Mouse (Mus musculus) heart, adult 2 months (tissue): ENCODE results near the gene Acin1.

Experiments
- CTCF ChIP-seq: fragments of 200-600 bp; IDR thresholded peaks from 2 replicates; pipeline ENCODE4 v1.8.1; 2022; ENCODE audit warnings: antibody characterized with exemption, mild to moderate bottlenecking, moderate library complexity
- EP300 ChIP-seq: fragments of 200-500 bp; IDR thresholded peaks from 2 replicates; pipeline ENCODE4 v1.6.1; 2011; ENCODE audit warnings: low read depth, low read length, control low read depth; ENCODE audit not compliant: insufficient read depth
- POLR2A ChIP-seq: fragments of 200-500 bp; IDR thresholded peaks from 2 replicates; pipeline ENCODE4 v1.6.1; 2011; ENCODE audit warnings: mild to moderate bottlenecking, low read depth, low read length, control low read depth; ENCODE audit not compliant: insufficient read depth

DNA sequence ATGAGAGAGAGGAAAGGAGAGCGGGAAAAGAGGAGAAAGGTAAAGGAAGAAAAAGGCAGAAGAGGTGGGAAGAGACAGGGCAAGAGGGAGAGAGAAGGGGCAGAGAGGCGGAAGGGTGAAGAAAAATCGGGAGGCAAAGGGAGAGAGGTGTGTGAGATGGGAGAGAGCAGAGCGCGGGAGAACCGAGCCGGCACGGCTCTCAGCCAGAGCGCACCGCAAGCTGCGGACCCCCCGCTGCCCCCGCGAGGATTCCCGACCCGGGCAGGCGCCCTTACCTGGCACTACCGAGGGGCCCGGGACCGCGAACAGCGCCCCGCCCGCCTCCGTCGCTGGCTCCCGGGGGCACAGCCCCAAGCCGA, 45.8 kb downstream of the Acin1 start, which contains the start of gene Gm17606:
- no peak for TF ChIP-seq CTCF
- TF ChIP-seq POLR2A = no peak
- no peak for TF ChIP-seq EP300
